Mouse (Mus musculus): ENCODE data around the gene Ciart. TPM values are rescaled to one million over a fixed set of nuclear protein-coding genes. Genes with fewer than 3 reads are reported as not detected.
"Not testable (repeated sequence)": the region's sequence is repeated elsewhere in the genome, so short reads cannot be mapped to it uniquely, and the experiment has no call there.

The Ciart gene
- total and polyA plus RNA-seq, 2 experiments from 2014 or later = 4.3 to 11.4 TPM

- H3K4me1 ChIP-seq (ENCODE audit: insufficient read depth, low read length) = no peaks in the 10 kb centered on the region
- H3K27ac ChIP-seq = no peak overlapping the region
- no peaks in the 10 kb centered on the region for H3K9me3 ChIP-seq (ENCODE audit: low read length)
- H3K4me2 ChIP-seq (ENCODE audit: low read depth, low read length) = no peak overlapping the region
- H3K4me3 ChIP-seq (ENCODE audit: low read length) = no peak overlapping the region
- H3K36me3 ChIP-seq (ENCODE audit: insufficient read depth, low read length) = peaks cover 16% of the 10 kb centered on the region
- no peak overlapping the region for H3K9ac ChIP-seq (replicated peaks; ENCODE audit: low read length)
- DNase-seq (ENCODE audit: low spot score) = no peak
- no peak for ATAC-seq
- TF ChIP-seq CTCF (IDR thresholded peaks at IDR 0.05; ENCODE audit: low read depth) = no peak
- H3K27me3 ChIP-seq (ENCODE audit: insufficient read depth, low read length) = no peaks in the 10 kb centered on the region
- 93% methylated on average over 20 of the region's 20 CpGs for WGBS
These were observed 16.5 kb downstream of the Ciart start for GRCm38 (mm10) chr3:95865571-95865970.

- no peak for TF ChIP-seq CTCF (IDR thresholded peaks at IDR 0.05; ENCODE audit: low read depth)
- DNase-seq (ENCODE audit: low spot score) (no peak), ATAC-seq (no peak)
- Histone ChIP-seq H3K27me3 (ENCODE audit: insufficient read depth, low read length) (no peaks in the 10 kb centered on the region), H3K4me3 (ENCODE audit: low read length) (no peak overlapping the region), H3K4me2 (ENCODE audit: low read depth, low read length) (no peak overlapping the region), H3K9me3 (ENCODE audit: low read length) (no peaks in the 10 kb centered on the region), H3K36me3 (ENCODE audit: insufficient read depth, low read length) (peaks cover 16% of the 10 kb centered on the region), H3K4me1 (ENCODE audit: insufficient read depth, low read length) (no peaks in the 10 kb centered on the region), H3K9ac (replicated peaks; ENCODE audit: low read length) (no peak overlapping the region), H3K27ac (no peak overlapping the region)
- 75% methylated on average over 5 of the region's 5 CpGs for WGBS
These were observed 17.0 kb downstream of the Ciart start for GRCm38 (mm10) chr3:95865050-95865449.

- H3K4me3 ChIP-seq (ENCODE audit: low read length) = no peak overlapping the region
- DNase-seq (ENCODE audit: low spot score) = no peak
- H3K4me1 ChIP-seq (ENCODE audit: insufficient read depth, low read length) = no peaks in the 10 kb centered on the region
- no peaks in the 10 kb centered on the region for H3K9me3 ChIP-seq (ENCODE audit: low read length)
- H3K27me3 ChIP-seq (ENCODE audit: insufficient read depth, low read length) = no peaks in the 10 kb centered on the region
- TF ChIP-seq CTCF (IDR thresholded peaks at IDR 0.05; ENCODE audit: low read depth) = no peak
- H3K36me3 ChIP-seq (ENCODE audit: insufficient read depth, low read length) = peaks cover 16% of the 10 kb centered on the region
- WGBS = 79% methylated on average over 7 of the region's 7 CpGs
- no peak overlapping the region for H3K9ac ChIP-seq (replicated peaks; ENCODE audit: low read length)
- ATAC-seq = no peak
- H3K27ac ChIP-seq = no peak overlapping the region
- H3K4me2 ChIP-seq (ENCODE audit: low read depth, low read length) = no peak overlapping the region
These were observed 18.5 kb downstream of the Ciart start for GRCm38 (mm10) chr3:95863578-95863977.

GRCm38 (mm10) chr3:95861796-95862195, 20.3 kb downstream of the Ciart start:
- peak; percentile 74 for ATAC-seq

GRCm38 (mm10) chr3:95861216-95861615, 20.8 kb downstream of the Ciart start:
- Histone ChIP-seq H3K4me3 (ENCODE audit: low read length) (no peak overlapping the region), H3K36me3 (ENCODE audit: insufficient read depth, low read length) (peaks cover 16% of the 10 kb centered on the region; the same call in 1 of the 2 replicates), H3K9me3 (ENCODE audit: low read length) (no peaks in the 10 kb centered on the region), H3K4me2 (ENCODE audit: low read depth, low read length) (no peak overlapping the region), H3K27me3 (ENCODE audit: insufficient read depth, low read length) (no peaks in the 10 kb centered on the region), H3K27ac (no peak overlapping the region), H3K4me1 (ENCODE audit: insufficient read depth, low read length) (no peaks in the 10 kb centered on the region), H3K9ac (replicated peaks; ENCODE audit: low read length) (no peak overlapping the region)
- ATAC-seq = no peak
- TF ChIP-seq CTCF (IDR thresholded peaks at IDR 0.05; ENCODE audit: low read depth) = peak; percentile 44
- WGBS = 72% methylated on average over 10 of the region's 10 CpGs
- DNase-seq (ENCODE audit: low spot score) = no peak

More at GRCm38 (mm10) chr3:95861796-95862195, 20.3 kb downstream of the Ciart start:
- H3K27me3 ChIP-seq (ENCODE audit: insufficient read depth, low read length) = no peaks in the 10 kb centered on the region
- no peak overlapping the region for H3K9ac ChIP-seq (replicated peaks; ENCODE audit: low read length)
- H3K9me3 ChIP-seq (ENCODE audit: low read length) = no peaks in the 10 kb centered on the region
- DNase-seq (ENCODE audit: low spot score) = peak; percentile 88
- H3K4me3 ChIP-seq (ENCODE audit: low read length) = no peak overlapping the region
- peak; percentile 81 for TF ChIP-seq CTCF (IDR thresholded peaks at IDR 0.05; ENCODE audit: low read depth)
- no peak overlapping the region for H3K4me2 ChIP-seq (ENCODE audit: low read depth, low read length)
- peaks cover 16% of the 10 kb centered on the region; the same call in 1 of the 2 replicates for H3K36me3 ChIP-seq (ENCODE audit: insufficient read depth, low read length)
- 37% methylated on average over 2 of the region's 2 CpGs for WGBS
- H3K4me1 ChIP-seq (ENCODE audit: insufficient read depth, low read length) = no peaks in the 10 kb centered on the region
- H3K27ac ChIP-seq = no peak overlapping the region

- no peak overlapping the region for H3K4me2 ChIP-seq (ENCODE audit: low read depth, low read length)
- H3K4me1 ChIP-seq (ENCODE audit: insufficient read depth, low read length) = no peaks in the 10 kb centered on the region
- peaks cover 11% of the 10 kb centered on the region; the same call in 1 of the 2 replicates for H3K36me3 ChIP-seq (ENCODE audit: insufficient read depth, low read length)
- H3K27ac ChIP-seq = no peak overlapping the region
- no peaks in the 10 kb centered on the region for H3K9me3 ChIP-seq (ENCODE audit: low read length)
- TF ChIP-seq CTCF (IDR thresholded peaks at IDR 0.05; ENCODE audit: low read depth) = peak; percentile 34; the same call in 1 of the 2 replicates
- DNase-seq (ENCODE audit: low spot score) (no peak), ATAC-seq (no peak)
- H3K27me3 ChIP-seq (ENCODE audit: insufficient read depth, low read length) = no peaks in the 10 kb centered on the region
- no peak overlapping the region for H3K9ac ChIP-seq (replicated peaks; ENCODE audit: low read length)
- H3K4me3 ChIP-seq (ENCODE audit: low read length) = no peak overlapping the region
- WGBS = 81% methylated on average over 3 of the region's 3 CpGs
These were observed 21.7 kb downstream of the Ciart start for GRCm38 (mm10) chr3:95860323-95860722.

- H3K27me3 ChIP-seq (ENCODE audit: insufficient read depth, low read length); H3K4me1 ChIP-seq (ENCODE audit: insufficient read depth, low read length): not testable (repeated sequence)
- WGBS = 87% methylated on average over 3 of the region's 3 CpGs
These were observed 23.8 kb downstream of the Ciart start for GRCm38 (mm10) chr3:95858278-95858677.

GRCm38 (mm10) chr3:95857050-95857449, 25.0 kb downstream of the Ciart start:
- not testable (repeated sequence) for H3K27me3 ChIP-seq (ENCODE audit: insufficient read depth, low read length); H3K4me1 ChIP-seq (ENCODE audit: insufficient read depth, low read length); H3K4me2 ChIP-seq (ENCODE audit: low read depth, low read length); H3K4me3 ChIP-seq (ENCODE audit: low read length); H3K27ac ChIP-seq; DNase-seq (ENCODE audit: low spot score); ATAC-seq; H3K9ac ChIP-seq (replicated peaks; ENCODE audit: low read length); H3K9me3 ChIP-seq (ENCODE audit: low read length)
- 97% methylated on average over 1 of the region's 1 CpGs for whole genome bisulfite sequencing
- H3K36me3 ChIP-seq (ENCODE audit: insufficient read depth, low read length) = peaks cover 12% of the 10 kb centered on the region; the same call in 1 of the 2 replicates

More at GRCm38 (mm10) chr3:95858278-95858677, 23.8 kb downstream of the Ciart start:
- not testable (repeated sequence) for H3K9me3 ChIP-seq (ENCODE audit: low read length); H3K27ac ChIP-seq; ATAC-seq; H3K4me2 ChIP-seq (ENCODE audit: low read depth, low read length); H3K4me3 ChIP-seq (ENCODE audit: low read length); DNase-seq (ENCODE audit: low spot score); H3K9ac ChIP-seq (replicated peaks; ENCODE audit: low read length); H3K36me3 ChIP-seq (ENCODE audit: insufficient read depth, low read length)

Data from hindbrain, postnatal 0 days (tissue).